Comparison of ENCODE assay signal across 33 mouse cellular contexts in the genomic region with DNA sequence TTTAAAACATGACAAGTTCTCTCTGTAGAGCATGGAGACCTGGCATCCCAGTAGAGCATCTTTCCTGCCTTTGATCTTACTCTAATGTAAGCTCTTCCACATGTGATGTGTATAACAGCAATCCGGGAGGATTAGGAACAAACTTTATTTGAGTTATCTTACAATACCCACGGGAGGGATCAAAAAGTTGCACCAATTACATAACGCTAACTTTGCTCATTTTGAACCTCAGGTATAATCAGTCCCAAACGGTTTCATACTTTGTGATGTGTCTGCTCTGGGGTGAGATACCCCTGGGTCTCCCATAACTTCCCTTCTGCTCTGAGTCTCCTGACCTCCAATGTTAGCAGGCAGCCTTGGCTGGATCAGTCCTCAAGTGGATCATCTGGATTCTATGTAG. TPM values are rescaled to one million over a fixed set of nuclear protein-coding genes. Genes with fewer than 3 reads are reported as not detected.
"Had no signal": no experiment of that assay in that cellular context is flagged by ENCODE, and none has a peak within 500 bp of the region (broad histone marks: within the 10 kb centered on the region; RNA-seq: fewer than 3 reads in every experiment).

Gene Vmn1r49, minus strand, starts transcription at position 101 of the 400 bp plus-strand sequence.

- H3K36me3 ChIP-seq: embryonic facial prominence, embryonic 10.5 days; embryonic facial prominence, embryonic 12.5 days; embryonic facial prominence, embryonic 13.5 days; embryonic facial prominence, embryonic 15.5 days; forebrain, embryonic 10.5 days; forebrain, embryonic 12.5 days; forebrain, embryonic 15.5 days had no signal

- H3K27ac ChIP-seq: embryonic facial prominence, embryonic 10.5 days; embryonic facial prominence, embryonic 12.5 days; embryonic facial prominence, embryonic 13.5 days; embryonic facial prominence, embryonic 15.5 days; forebrain, embryonic 10.5 days; forebrain, embryonic 12.5 days; forebrain, embryonic 13.5 days; forebrain, embryonic 15.5 days; gastrocnemius, adult 2 months; heart, adult 2 months had no signal

- H3K4me1 ChIP-seq: embryonic facial prominence, embryonic 10.5 days; embryonic facial prominence, embryonic 12.5 days; embryonic facial prominence, embryonic 13.5 days; embryonic facial prominence, embryonic 15.5 days; forebrain, embryonic 10.5 days; forebrain, embryonic 12.5 days; forebrain, embryonic 13.5 days; forebrain, embryonic 15.5 days had no signal

- ATAC-seq: forebrain, embryonic 13.5 days; forebrain, embryonic 14.5 days; forebrain, embryonic 15.5 days; forebrain, embryonic 16.5 days; forebrain, postnatal 0 days had no signal

- H3K4me2 ChIP-seq: embryonic facial prominence, embryonic 12.5 days; embryonic facial prominence, embryonic 13.5 days; embryonic facial prominence, embryonic 15.5 days; forebrain, embryonic 12.5 days; forebrain, embryonic 13.5 days; forebrain, embryonic 15.5 days had no signal

- H3K4me3 ChIP-seq: embryonic facial prominence, embryonic 10.5 days; embryonic facial prominence, embryonic 12.5 days; embryonic facial prominence, embryonic 13.5 days; embryonic facial prominence, embryonic 15.5 days; erythroblast, embryonic 14.5 days; forebrain, embryonic 10.5 days; forebrain, embryonic 12.5 days; forebrain, embryonic 13.5 days; forebrain, embryonic 15.5 days; gastrocnemius, adult 2 months; heart, adult 2 months had no signal

- H3K27me3 ChIP-seq: embryonic facial prominence, embryonic 12.5 days; embryonic facial prominence, embryonic 13.5 days; embryonic facial prominence, embryonic 15.5 days; forebrain, embryonic 12.5 days; forebrain, embryonic 13.5 days; forebrain, embryonic 15.5 days had no signal

- H3K9ac ChIP-seq: embryonic facial prominence, embryonic 12.5 days; embryonic facial prominence, embryonic 13.5 days; embryonic facial prominence, embryonic 15.5 days; forebrain, embryonic 12.5 days; forebrain, embryonic 13.5 days; forebrain, embryonic 15.5 days; forebrain, postnatal 0 days had no signal

- H3K9me3 ChIP-seq: embryonic facial prominence, embryonic 15.5 days; forebrain, embryonic 15.5 days had no signal

- DNase-seq: cerebellum, adult 8-10 months; cerebellum, adult 9-10 months; cerebellum, adult 9-11 months; cerebellum, postnatal 10 days; cerebellum, postnatal 14 days; cerebellum, postnatal 25 days; cerebellum, postnatal 36 days; embryo, embryonic 11 days; forebrain, postnatal 0 days; gastrocnemius, adult 2 months; gastrocnemius, postnatal 10 days; gastrocnemius, postnatal 14 days; gastrocnemius, postnatal 25 days; gastrocnemius, postnatal 36 days; heart, adult 18-20 months; heart, adult 2 months had no signal

RNA-seq across cellular contexts. Expression of gene Vmn1r49, which starts in this region (rescaled TPM):
- polyA plus RNA-seq: cortical plate, adult 2 months; embryonic facial prominence, embryonic 10.5 days; embryonic facial prominence, embryonic 11.5 days; embryonic facial prominence, embryonic 12.5 days; embryonic facial prominence, embryonic 13.5 days; embryonic facial prominence, embryonic 14.5 days; embryonic facial prominence, embryonic 15.5 days; erythroblast, embryonic 14.5 days; forebrain, embryonic 10.5 days; forebrain, embryonic 11.5 days; forebrain, embryonic 12.5 days; forebrain, embryonic 13.5 days; forebrain, embryonic 14.5 days; forebrain, embryonic 15.5 days; forebrain, embryonic 16.5 days; forebrain, postnatal 0 days; frontal cortex, adult 2 months; gonadal fat pad, adult 2 months; heart, adult 2 months had no signal
